Mouse (Mus musculus) MEL (cell line): ENCODE measurements at regions not wholly inside any gene's neighbourhood (a gene's known extent, or its start where the extent isn't known, plus 50 kb on each side); places are given as distances from the start of the nearest gene placed in this dataset.

Source experiments
- DNase-seq: peaks from one replicate; pipeline ENCODE4 v3.0.0; 2011; ENCODE audit warnings: low read depth, low spot score
- H3K27ac ChIP-seq: 2 replicates; pipeline ENCODE4 v1.5.1; 2012; ENCODE audit warnings: low read depth, mild to moderate bottlenecking, control low read depth, low read length, moderate library complexity; ENCODE audit not compliant: control insufficient read depth
- H3K27me3 ChIP-seq, 2 experiments: fragments of 150-350 bp in 1 of 2; sonication (generic) in 1 of 2; 2 replicates each; pipeline ENCODE4 v1.6.1; 2012; ENCODE audit warnings: low read length in 2 of 2, mild to moderate bottlenecking in 2 of 2, improper control_type of control experiment in 1 of 2, moderate library complexity in 1 of 2; ENCODE audit not compliant: insufficient read depth in 2 of 2, control insufficient read depth in 1 of 2
- H3K36me3 ChIP-seq, 2 experiments: 2 replicates each; pipeline ENCODE4 v1.6.1; 2012 to 2014; ENCODE audit warnings: low read length in 2 of 2, improper control_type of control experiment in 1 of 2, inconsistent platforms in 1 of 2, mild to moderate bottlenecking in 1 of 2; ENCODE audit not compliant: insufficient read depth in 2 of 2, control insufficient read depth in 1 of 2
- H3K4me1 ChIP-seq, 2 experiments: fragments of 150-350 bp in 1 of 2; sonication (generic) in 1 of 2; 2 replicates each; pipeline ENCODE4 v1.6.1; 2012; ENCODE audit warnings: low read length in 2 of 2, improper control_type of control experiment in 1 of 2, mild to moderate bottlenecking in 1 of 2; ENCODE audit not compliant: insufficient read depth in 2 of 2, control insufficient read depth in 1 of 2
- H3K4me3 ChIP-seq, 2 experiments: fragments of 150-350 bp in 1 of 2; sonication (generic) in 1 of 2; 2 replicates each; pipeline ENCODE4 v1.5.1; 2012; ENCODE audit warnings: low read depth in 2 of 2, low read length in 2 of 2, mild to moderate bottlenecking in 2 of 2, moderate library complexity in 2 of 2, control low read depth in 1 of 2, improper control_type of control experiment in 1 of 2; ENCODE audit not compliant: control insufficient read depth in 1 of 2, insufficient read depth in 1 of 2
- H3K79me2 ChIP-seq: 2 replicates; pipeline ENCODE4 v1.6.1; 2012; ENCODE audit warnings: mild to moderate bottlenecking, low read length, moderate library complexity; ENCODE audit not compliant: control insufficient read depth, poor library complexity, insufficient read depth
- H3K9ac ChIP-seq: 2 replicates; pipeline ENCODE4 v1.6.1; 2012; ENCODE audit warnings: low read depth, mild to moderate bottlenecking, control low read depth, low read length, moderate library complexity; ENCODE audit not compliant: control insufficient read depth, poor library complexity, severe bottlenecking
- H3K9me3 ChIP-seq: fragments of 150-350 bp; sonication (generic); replicated peaks from 2 replicates; pipeline ENCODE4 v1.6.1; 2012; ENCODE audit warnings: mild to moderate bottlenecking, low read length, improper control_type of control experiment, moderate library complexity; ENCODE audit not compliant: insufficient read depth
- BHLHE40 ChIP-seq: IDR thresholded peaks from 2 replicates; pipeline ENCODE4 v1.6.1; 2012; ENCODE audit warnings: low read depth, mild to moderate bottlenecking, inconsistent platforms, low read length, improper control_type of control experiment, borderline replicate concordance
- CHD1 ChIP-seq: IDR thresholded peaks from 2 replicates; pipeline ENCODE4 v1.6.1; 2012; ENCODE audit warnings: low read depth, mild to moderate bottlenecking, inconsistent platforms, low read length, improper control_type of control experiment
- CHD2 ChIP-seq: IDR thresholded peaks from 2 replicates; pipeline ENCODE4 v1.6.1; 2011; ENCODE audit warnings: low read length, improper control_type of control experiment
- CTCF ChIP-seq, 3 experiments: IDR thresholded peaks in 2 of 3; conservative IDR thresholded peaks in 1 of 3; 2 replicates each; pipeline ENCODE4 v1.5.1; 2011 to 2012; ENCODE audit warnings: low read length in 3 of 3, low read depth in 2 of 3, mild to moderate bottlenecking in 2 of 3, improper control_type of control experiment in 1 of 3, inconsistent platforms in 1 of 3, mixed read lengths in 1 of 3, moderate library complexity in 1 of 3; ENCODE audit not compliant: control insufficient read depth in 1 of 3, insufficient read depth in 1 of 3, poor library complexity in 1 of 3, severe bottlenecking in 1 of 3
- E2F4 ChIP-seq: IDR thresholded peaks from 2 replicates; pipeline ENCODE4 v1.6.1; 2011; ENCODE audit warnings: low read depth, low read length, improper control_type of control experiment, borderline replicate concordance
- ELF1 ChIP-seq: IDR thresholded peaks from 2 replicates; pipeline ENCODE4 v1.6.1; 2014; ENCODE audit warnings: low read depth, mild to moderate bottlenecking, inconsistent platforms, low read length, improper control_type of control experiment, moderate library complexity
- EP300 ChIP-seq, 2 experiments: IDR thresholded peaks; 2 replicates each; pipeline ENCODE4 v1.6.1; 2011; ENCODE audit warnings: improper control_type of control experiment in 2 of 2, low read length in 2 of 2, low read depth in 1 of 2, mild to moderate bottlenecking in 1 of 2
- GABPA ChIP-seq: IDR thresholded peaks from 2 replicates; pipeline ENCODE4 v1.6.1; 2012; ENCODE audit warnings: low read depth, mild to moderate bottlenecking, inconsistent platforms, low read length, improper control_type of control experiment, moderate library complexity
- MAFK ChIP-seq: IDR thresholded peaks from 2 replicates; pipeline ENCODE4 v1.6.1; 2011; ENCODE audit warnings: low read depth, mild to moderate bottlenecking, low read length, improper control_type of control experiment, borderline replicate concordance
- MAX ChIP-seq: IDR thresholded peaks from 2 replicates; pipeline ENCODE4 v1.6.1; 2011; ENCODE audit warnings: low read length, improper control_type of control experiment
- MAZ ChIP-seq: IDR thresholded peaks from 2 replicates; pipeline ENCODE4 v1.6.1; 2012; ENCODE audit warnings: low read depth, mild to moderate bottlenecking, inconsistent platforms, low read length, improper control_type of control experiment
- MYB ChIP-seq: IDR thresholded peaks from 2 replicates; pipeline ENCODE4 v1.6.1; 2011; ENCODE audit warnings: mild to moderate bottlenecking, low read depth, low read length, improper control_type of control experiment
- MYC ChIP-seq: IDR thresholded peaks from 2 replicates; pipeline ENCODE4 v1.6.1; 2011; ENCODE audit warnings: low read depth, mild to moderate bottlenecking, low read length, improper control_type of control experiment, moderate library complexity
- NELFE ChIP-seq: IDR thresholded peaks from 2 replicates; pipeline ENCODE4 v1.6.1; 2011; ENCODE audit warnings: low read depth, low read length, improper control_type of control experiment
- NRF1 ChIP-seq: IDR thresholded peaks from 2 replicates; pipeline ENCODE4 v1.6.1; 2014; ENCODE audit warnings: low read depth, mild to moderate bottlenecking, inconsistent platforms, low read length, improper control_type of control experiment, moderate library complexity; ENCODE audit not compliant: poor library complexity, insufficient read depth, severe bottlenecking
- SMC3 ChIP-seq: IDR thresholded peaks from 2 replicates; pipeline ENCODE4 v1.6.1; 2011; ENCODE audit warnings: low read depth, low read length, improper control_type of control experiment
- TAL1 ChIP-seq: IDR thresholded peaks from 2 replicates; pipeline ENCODE4 v1.6.1; 2012; ENCODE audit warnings: mild to moderate bottlenecking, inconsistent platforms, low read length, moderate library complexity, mixed read lengths
- TBP ChIP-seq: IDR thresholded peaks from 2 replicates; pipeline ENCODE4 v1.8.0; 2011; ENCODE audit warnings: low read depth, low read length, improper control_type of control experiment
- TCF12 ChIP-seq: IDR thresholded peaks from 2 replicates; pipeline ENCODE4 v1.6.1; 2014; ENCODE audit warnings: low read depth, mild to moderate bottlenecking, inconsistent platforms, low read length, improper control_type of control experiment, moderate library complexity
- USF1 ChIP-seq: IDR thresholded peaks from 2 replicates; pipeline ENCODE4 v1.6.1; 2014; ENCODE audit warnings: low read depth, mild to moderate bottlenecking, inconsistent platforms, low read length, improper control_type of control experiment, moderate library complexity
- ZKSCAN1 ChIP-seq: IDR thresholded peaks from 2 replicates; pipeline ENCODE4 v1.6.1; 2012; ENCODE audit warnings: low read depth, mild to moderate bottlenecking, inconsistent platforms, low read length, improper control_type of control experiment, moderate library complexity
- ZMIZ1 ChIP-seq: IDR thresholded peaks from 2 replicates; pipeline ENCODE4 v1.6.1; 2012; ENCODE audit warnings: low read depth, mild to moderate bottlenecking, inconsistent platforms, low read length, improper control_type of control experiment, moderate library complexity

GRCm38 (mm10) chr1:90504583-90505080, 98.1 kb upstream of the Cops8 start:
- H3K36me3 ChIP-seq: no peaks in the 10 kb centered on the region
- no peaks in the 10 kb centered on the region for H3K27me3 ChIP-seq
- DNase-seq: no peak
- H3K4me1 ChIP-seq: no peaks in the 10 kb centered on the region
- no peak overlapping the region for H3K4me3 ChIP-seq
- TF ChIP-seq MYC: no peak
- no peak for TF ChIP-seq CTCF (IDR thresholded peaks at IDR 0.05 in 2 of 3, conservative IDR thresholded peaks at IDR 0.05 in 1 of 3; ENCODE audit: control insufficient read depth in 1 of 3, insufficient read depth in 1 of 3, low read depth in 2 of 3, low read length in 3 of 3, poor library complexity in 1 of 3, severe bottlenecking in 1 of 3)
- TF ChIP-seq NELFE: no peak
- TF ChIP-seq GABPA: no peak
- TF ChIP-seq ELF1: no peak
- no peak for TF ChIP-seq ZKSCAN1
- TF ChIP-seq MAZ: no peak
- TF ChIP-seq CHD2: no peak
- no peak for TF ChIP-seq USF1
- no peak for TF ChIP-seq BHLHE40
- no peak for TF ChIP-seq NRF1
- no peak overlapping the region for H3K27ac ChIP-seq
- no peak overlapping the region for H3K9ac ChIP-seq
- H3K9me3 ChIP-seq: no peaks in the 10 kb centered on the region
- H3K79me2 ChIP-seq: no peaks in the 10 kb centered on the region

- TF ChIP-seq MAFK (no peak), ZMIZ1 (no peak), ELF1 (no peak), MAX (no peak), SMC3 (no peak), MAZ (no peak), CHD2 (no peak), TCF12 (no peak), TBP (no peak), MYB (no peak), EP300 (IDR thresholded peaks at IDR 0.05; ENCODE audit: low read depth in 1 of 2, low read length in 2 of 2) (no peak), CHD1 (no peak), TAL1 (no peak), E2F4 (no peak)
- no peaks in the 10 kb centered on the region for H3K36me3 ChIP-seq
- H3K9me3 ChIP-seq: no peaks in the 10 kb centered on the region
- no peak overlapping the region for H3K27ac ChIP-seq
- H3K79me2 ChIP-seq: no peaks in the 10 kb centered on the region
- H3K4me1 ChIP-seq: no peaks in the 10 kb centered on the region
- no peak for DNase-seq
- H3K4me3 ChIP-seq: no peak overlapping the region
- no peaks in the 10 kb centered on the region for H3K27me3 ChIP-seq
- H3K9ac ChIP-seq: no peak overlapping the region
Measured at GRCm38 (mm10) chr1:90505599-90505998, 97.2 kb upstream of the Cops8 start.
